Mouse (Mus musculus) thymus, adult 2 months (tissue): ENCODE results near the gene Dnajb8. TPM values are rescaled to one million over a fixed set of nuclear protein-coding genes. Genes with fewer than 3 reads are reported as not detected.

ENCODE experiments used
- DNase-seq: peaks from one replicate; pipeline ENCODE4 v3.0.0; 2021
- H3K27ac ChIP-seq: fragments of 200-500 bp; 2 replicates; pipeline ENCODE4 v1.5.1; 2012; ENCODE audit warnings: low read length, control low read depth; ENCODE audit not compliant: control insufficient read depth, insufficient read depth
- H3K27me3 ChIP-seq: fragments of 200-500 bp; 2 replicates; pipeline ENCODE4 v1.6.1; 2012; ENCODE audit warnings: mild to moderate bottlenecking, low read length, moderate library complexity, mixed read lengths; ENCODE audit not compliant: control insufficient read depth, insufficient read depth
- H3K36me3 ChIP-seq: fragments of 200-500 bp; 2 replicates; pipeline ENCODE4 v1.6.1; 2012; ENCODE audit warnings: mild to moderate bottlenecking, low read length, moderate library complexity; ENCODE audit not compliant: control insufficient read depth, insufficient read depth
- H3K4me1 ChIP-seq: fragments of 200-500 bp; replicated peaks from 2 replicates; pipeline ENCODE4 v1.6.1; 2012; ENCODE audit warnings: low read length; ENCODE audit not compliant: control insufficient read depth, insufficient read depth
- H3K4me3 ChIP-seq: fragments of 200-500 bp; 2 replicates; pipeline ENCODE4 v1.5.1; 2012; ENCODE audit warnings: mild to moderate bottlenecking, low read length, control low read depth, moderate library complexity; ENCODE audit not compliant: control insufficient read depth, insufficient read depth
- CTCF ChIP-seq: fragments of 200-500 bp; IDR thresholded peaks from 2 replicates; pipeline ENCODE4 v1.5.1; 2012; ENCODE audit warnings: mild to moderate bottlenecking, control low read depth, low read length, moderate library complexity, borderline replicate concordance; ENCODE audit not compliant: control insufficient read depth, poor library complexity, insufficient read depth; ENCODE audit errors: extremely low read depth
- POLR2A ChIP-seq: fragments of 200-500 bp; IDR thresholded peaks from 2 replicates; pipeline ENCODE4 v1.6.1; 2012; ENCODE audit warnings: mild to moderate bottlenecking, low read length, control low read depth, moderate library complexity; ENCODE audit not compliant: control insufficient read depth, poor library complexity, insufficient read depth; ENCODE audit errors: extremely low read depth
- WGBS: fragments of 180-500 bp; shearing (Covaris S2); methylation state at CpG from one replicate; pipeline ENCODE4 v1.1.7; 2018; 5-methylcytosine and 5-hydroxymethylcytosine counted together
- polyA plus RNA-seq: library from polyadenylated mRNA; depleted of rRNA; stranded (reverse); fragments of >200 nt; gene quantifications from 2 replicates; pipeline ENCODE4 v1.2.3, GENCODE M21; 2012

Gene Dnajb8
- polyA plus RNA-seq, 1 experiment: not detected

DNA sequence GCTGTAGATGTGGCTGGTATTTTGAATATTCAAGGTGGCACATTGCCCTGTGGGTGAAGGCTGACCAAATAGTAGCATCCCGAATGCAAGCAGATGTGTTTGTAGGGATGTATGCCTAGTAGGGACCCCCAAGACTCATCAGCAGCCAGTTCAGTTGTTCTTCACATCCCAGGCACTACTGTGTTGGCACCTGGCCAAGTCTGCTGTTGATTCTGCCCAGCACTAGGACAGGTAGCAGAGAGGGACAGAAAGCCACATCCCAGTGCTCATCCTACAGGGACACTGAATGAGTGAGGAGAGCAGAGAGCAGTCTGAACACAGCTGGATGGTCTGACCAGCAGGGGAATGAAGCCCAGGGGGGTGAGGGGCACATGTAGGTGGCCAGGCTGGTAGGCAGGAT lies 27.2 kb downstream of the Dnajb8 start:
- Histone ChIP-seq H3K27ac (no peak overlapping the region), H3K4me3 (no peak overlapping the region), H3K36me3 (no peaks in the 10 kb centered on the region), H3K4me1 (no peaks in the 10 kb centered on the region), H3K27me3 (no peaks in the 10 kb centered on the region)
- TF ChIP-seq POLR2A (no peak), CTCF (no peak)
- WGBS: 100% methylated on average over 1 of the region's 1 CpGs
- no peak for DNase-seq

DNA sequence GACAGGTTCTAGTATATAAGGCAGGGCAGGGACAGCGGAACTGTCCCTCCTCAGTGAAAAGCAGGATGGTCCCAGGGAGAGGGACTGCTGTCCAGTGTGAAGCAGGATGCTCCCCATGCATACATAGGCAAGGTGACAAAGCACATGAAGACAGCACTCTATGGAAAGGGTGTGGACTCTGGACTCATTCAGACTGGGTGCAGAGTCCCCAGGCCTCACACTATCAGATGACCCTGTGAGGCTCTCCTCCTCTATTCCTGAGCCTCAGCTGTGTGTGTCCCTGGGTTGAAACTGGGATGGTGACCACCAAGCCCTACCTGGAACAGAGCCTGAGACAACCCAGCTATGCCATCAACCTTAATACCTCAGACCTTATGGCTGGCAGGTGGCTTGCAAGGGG lies 29.3 kb downstream of the Dnajb8 start:
- Histone ChIP-seq H3K4me1 (no peaks in the 10 kb centered on the region), H3K36me3 (no peaks in the 10 kb centered on the region), H3K4me3 (no peak overlapping the region), H3K27me3 (no peaks in the 10 kb centered on the region), H3K27ac (no peak overlapping the region)
- TF ChIP-seq CTCF: no peak
- no peak for TF ChIP-seq POLR2A
- WGBS: 100% methylated on average over 1 of the region's 1 CpGs
- DNase-seq: no peak

DNA sequence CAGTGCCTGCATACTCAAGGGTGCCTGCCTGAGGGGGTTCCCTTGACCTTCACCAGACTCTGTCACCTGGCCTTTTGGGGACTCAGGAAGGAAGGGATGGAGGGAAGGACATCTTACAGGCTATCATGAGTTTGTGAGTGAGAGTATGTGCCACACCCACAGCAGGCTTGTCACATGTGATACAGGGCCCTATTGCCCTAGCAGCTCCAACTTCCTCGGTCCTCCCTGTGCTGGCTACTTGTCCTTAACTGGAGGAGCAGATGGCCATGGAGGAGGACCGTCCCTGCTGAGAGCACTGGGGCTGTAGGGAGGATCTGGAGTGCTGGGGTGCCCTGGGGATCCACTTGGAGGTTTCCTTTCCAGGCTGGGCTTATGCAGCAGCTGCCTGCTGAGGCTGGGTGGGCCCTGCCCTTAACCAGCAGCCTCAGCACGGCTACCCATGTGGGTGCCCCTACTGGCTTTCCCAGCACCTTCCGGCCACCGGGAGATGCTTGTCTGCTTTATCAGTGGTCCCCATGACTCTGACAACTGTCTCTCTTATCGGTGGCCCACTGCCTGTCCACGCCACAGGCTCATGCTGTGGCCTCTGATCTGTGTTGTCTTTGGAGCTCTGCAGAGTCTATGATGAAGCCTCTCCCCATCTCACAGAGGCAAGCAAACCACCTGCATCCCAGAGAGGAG lies 29.9 kb downstream of the Dnajb8 start:
- Histone ChIP-seq H3K4me3 (no peak overlapping the region), H3K36me3 (peaks cover 2% of the 10 kb centered on the region; the same call in 1 of the 2 replicates), H3K27me3 (no peaks in the 10 kb centered on the region), H3K27ac (no peak overlapping the region), H3K4me1 (no peaks in the 10 kb centered on the region)
- DNase-seq: no peak
- 95% methylated on average over 7 of the region's 7 CpGs for WGBS
- TF ChIP-seq POLR2A (no peak), CTCF (no peak)

DNA sequence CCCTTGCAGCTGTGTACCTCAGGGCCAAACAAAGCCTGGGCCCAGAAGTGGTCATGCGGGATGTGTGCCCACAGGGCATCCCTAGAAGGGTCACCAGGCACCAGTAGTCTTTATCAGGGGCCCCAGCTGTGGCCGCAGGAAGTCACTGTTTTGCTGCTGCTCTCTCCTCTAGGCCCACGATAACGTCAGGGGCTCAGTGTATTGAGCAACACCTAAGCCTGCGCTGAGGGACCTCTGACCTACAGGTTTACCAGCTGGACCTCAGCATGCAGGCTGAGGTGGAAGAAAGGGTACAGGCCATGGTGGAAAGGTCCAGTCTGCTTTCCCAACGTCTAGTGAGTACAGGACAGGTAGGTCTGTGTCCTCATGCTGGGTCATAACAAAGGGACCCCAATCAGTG lies 32.0 kb downstream of the Dnajb8 start:
- no peak for TF ChIP-seq POLR2A
- TF ChIP-seq CTCF: no peak
- Histone ChIP-seq H3K27me3 (no peaks in the 10 kb centered on the region), H3K4me1 (no peaks in the 10 kb centered on the region), H3K4me3 (no peak overlapping the region), H3K27ac (no peak overlapping the region), H3K36me3 (peaks cover 7% of the 10 kb centered on the region; the same call in 1 of the 2 replicates)
- DNase-seq: no peak
- WGBS: 83% methylated on average over 6 of the region's 6 CpGs

DNA sequence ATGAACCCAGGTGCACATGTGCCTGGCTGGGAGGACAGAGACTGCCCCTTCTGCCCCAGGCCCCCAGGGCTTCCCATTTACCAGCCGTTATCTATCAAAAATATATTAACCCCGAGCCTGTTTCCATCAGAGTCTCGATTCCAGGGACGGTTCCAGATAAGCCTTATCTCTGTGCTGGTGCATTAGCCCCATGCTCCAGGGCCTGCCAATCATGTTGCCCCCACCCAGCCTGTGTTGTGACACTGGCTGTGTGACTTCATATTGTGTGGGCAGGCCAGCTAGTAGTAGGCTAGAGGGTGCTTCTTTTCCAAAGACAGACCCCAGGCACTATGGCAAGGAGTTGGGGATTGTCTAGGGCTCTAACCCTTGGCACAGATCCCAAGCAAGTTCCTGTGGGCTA lies 33.4 kb downstream of the Dnajb8 start:
- TF ChIP-seq CTCF (no peak), POLR2A (no peak)
- WGBS: 96% methylated on average over 4 of the region's 4 CpGs
- H3K4me1 ChIP-seq: no peaks in the 10 kb centered on the region
- peaks cover 7% of the 10 kb centered on the region; the same call in 1 of the 2 replicates for H3K36me3 ChIP-seq
- H3K4me3 ChIP-seq: no peak overlapping the region
- no peak overlapping the region for H3K27ac ChIP-seq
- DNase-seq: no peak
- H3K27me3 ChIP-seq: no peaks in the 10 kb centered on the region

DNA sequence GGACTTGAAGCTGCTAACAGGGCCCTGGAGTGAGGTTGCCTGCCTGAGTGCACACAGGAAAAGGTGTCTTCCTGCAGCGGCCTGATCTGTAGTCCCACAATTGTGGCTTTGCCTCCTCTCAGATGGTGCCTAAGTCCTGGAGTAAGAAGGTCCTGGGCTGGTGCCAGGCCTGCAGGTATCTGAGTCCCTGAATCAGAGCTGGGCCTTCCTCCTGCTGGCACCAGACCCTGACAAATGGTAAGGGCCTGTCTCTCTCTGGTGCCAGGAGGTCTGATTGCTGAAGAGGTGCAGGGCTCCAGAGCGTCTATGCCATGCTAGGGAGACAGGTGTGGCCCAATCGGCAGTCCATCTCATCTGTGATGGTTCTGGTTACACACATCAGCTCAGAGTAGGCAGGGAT lies 37.6 kb downstream of the Dnajb8 start:
- Histone ChIP-seq H3K36me3 (peaks cover 7% of the 10 kb centered on the region; the same call in 1 of the 2 replicates), H3K27ac (no peak overlapping the region), H3K4me3 (no peak overlapping the region), H3K27me3 (no peaks in the 10 kb centered on the region), H3K4me1 (no peaks in the 10 kb centered on the region)
- 81% methylated on average over 3 of the region's 3 CpGs for WGBS
- no peak for TF ChIP-seq POLR2A
- no peak for TF ChIP-seq CTCF
- no peak for DNase-seq

DNA sequence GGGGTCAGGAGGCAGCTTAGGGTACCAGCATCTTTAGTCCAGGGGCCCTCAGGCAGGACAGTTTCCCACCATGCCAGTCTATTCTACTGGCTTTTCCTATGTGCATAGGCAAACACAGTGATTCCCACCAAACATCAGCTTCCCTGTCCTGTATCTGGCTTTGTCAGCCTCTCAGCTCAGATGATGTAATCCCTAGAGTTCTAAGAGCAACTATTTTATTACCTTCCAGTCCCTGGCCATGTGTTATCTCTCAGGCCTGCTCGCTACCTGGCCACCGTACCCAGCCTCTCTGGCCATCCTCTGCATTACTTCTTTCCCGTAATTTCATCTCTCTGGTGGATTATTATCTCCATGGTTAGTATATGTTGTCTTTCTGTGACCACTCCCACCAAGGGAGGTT lies 38.6 kb downstream of the Dnajb8 start:
- Histone ChIP-seq H3K4me1 (no peaks in the 10 kb centered on the region), H3K27ac (no peak overlapping the region), H3K4me3 (no peak overlapping the region), H3K36me3 (peaks cover 7% of the 10 kb centered on the region; the same call in 1 of the 2 replicates), H3K27me3 (no peaks in the 10 kb centered on the region)
- TF ChIP-seq POLR2A (no peak), CTCF (no peak)
- no peak for DNase-seq
- 98% methylated on average over 3 of the region's 3 CpGs for WGBS
